Comparison of ENCODE assay signal across 18 mouse cellular contexts in genomic region chr13:5888731-5889130, GRCm38 (mm10). TPM values are rescaled to one million over a fixed set of nuclear protein-coding genes. Genes with fewer than 3 reads are reported as not detected.
DNase-seq lines count a peak whose midpoint lies in the region; ATAC-seq and TF ChIP-seq lines count a peak whose summit lies in the region.
"Had no signal": no experiment of that assay in that cellular context is flagged by ENCODE, and none has a peak within 500 bp of the region (broad histone marks: within the 10 kb centered on the region; RNA-seq: fewer than 3 reads in every experiment).

No protein-coding gene starts in this region.

- ATAC-seq in hematopoietic stem cell, adult 5-6 weeks (replicated peaks in 1 of 2; ENCODE audit: insufficient read depth in 1 of 2, low FRiP score in 2 of 2, low TSS enrichment in 1 of 2, low read depth in 1 of 2, poor library complexity in 2 of 2, severe bottlenecking in 2 of 2): peak; percentile 38 to 68; a peak in 3 of 4 replicates
- ATAC-seq in monocyte, adult 5-6 weeks (replicated peaks; ENCODE audit: insufficient number of reproducible peaks, low FRiP score, low TSS enrichment, poor library complexity, severe bottlenecking): peak; percentile 51; the same call in 1 of the 2 replicates
- ATAC-seq: forebrain, postnatal 0 days; intestine, embryonic 16.5 days had no signal

- TF ChIP-seq POLR2A in bone marrow macrophage, adult 2 months (IDR thresholded peaks at IDR 0.05; ENCODE audit: borderline replicate concordance, low read depth, low read length): no peak

- peaks cover 31% of the 10 kb centered on the region for H3K4me1 ChIP-seq in bone marrow macrophage, adult 2 months (ENCODE audit: control insufficient read depth, insufficient read depth, low read length)
- H3K4me1 ChIP-seq: embryonic facial prominence, embryonic 12.5 days; forebrain, embryonic 12.5 days; heart, embryonic 15.5 days; hindbrain, embryonic 15.5 days had no signal

- TF ChIP-seq CTCF in bone marrow macrophage, adult 2 months (IDR thresholded peaks at IDR 0.05; ENCODE audit: low read depth, low read length): no peak

- peak overlapping the region; percentile 98 for H3K27ac ChIP-seq in bone marrow macrophage, adult 2 months (ENCODE audit: insufficient read depth, low read depth, low read length)
- H3K27ac ChIP-seq: embryonic facial prominence, embryonic 12.5 days; forebrain, embryonic 12.5 days; heart, embryonic 15.5 days; hindbrain, embryonic 15.5 days had no signal

- peak overlapping the region; percentile 45; the same call in 1 of the 2 replicates for H3K4me3 ChIP-seq in bone marrow macrophage, adult 2 months (ENCODE audit: insufficient read depth, low read length)
- H3K4me3 ChIP-seq: embryonic facial prominence, embryonic 12.5 days; forebrain, embryonic 12.5 days; heart, embryonic 15.5 days; hindbrain, embryonic 15.5 days had no signal

- peak; percentile 46 for DNase-seq in A20 (ENCODE audit: low read depth, low spot score)
- no peak for DNase-seq in T-cell, adult 2 months (ENCODE audit: low spot score)
- DNase-seq in frontal cortex, adult 2 months (ENCODE audit: extremely low spot score in 1 of 2, low spot score in 1 of 2): no peak
- no peak for DNase-seq in thymus, postnatal 14 days
- DNase-seq in layer of hippocampus, postnatal 14 days (ENCODE audit: low spot score in 2 of 2): no peak
- DNase-seq: adrenal gland, postnatal 10 days; cerebellum, adult 2 months; cerebellum, postnatal 10 days; forebrain, postnatal 0 days; gastrocnemius, postnatal 36 days had no signal

RNA-seq across cellular contexts. Expression of gene Klf6, which starts 27.4 kb away (rescaled TPM):
- 174 TPM in 2 replicates for polyA plus RNA-seq in bone marrow macrophage, adult 2 months (2012; ENCODE audit: insufficient read depth, insufficient read length, missing spikeins)
- total RNA-seq in hematopoietic stem cell, adult 5-6 weeks (2017): 269 and 295 TPM in 2 replicates
- 457 to 663 TPM (median 525 TPM) in 3 replicates for total RNA-seq in monocyte, adult 5-6 weeks (2017)
- 18.1 and 20.9 TPM in 2 replicates for polyA plus RNA-seq in frontal cortex, adult 2 months (2012; rRNA removed)
- total RNA-seq in layer of hippocampus, postnatal 14 days (2021): 10 to 100 TPM; 29.9 to 38.2 TPM
